In the genomic region with DNA sequence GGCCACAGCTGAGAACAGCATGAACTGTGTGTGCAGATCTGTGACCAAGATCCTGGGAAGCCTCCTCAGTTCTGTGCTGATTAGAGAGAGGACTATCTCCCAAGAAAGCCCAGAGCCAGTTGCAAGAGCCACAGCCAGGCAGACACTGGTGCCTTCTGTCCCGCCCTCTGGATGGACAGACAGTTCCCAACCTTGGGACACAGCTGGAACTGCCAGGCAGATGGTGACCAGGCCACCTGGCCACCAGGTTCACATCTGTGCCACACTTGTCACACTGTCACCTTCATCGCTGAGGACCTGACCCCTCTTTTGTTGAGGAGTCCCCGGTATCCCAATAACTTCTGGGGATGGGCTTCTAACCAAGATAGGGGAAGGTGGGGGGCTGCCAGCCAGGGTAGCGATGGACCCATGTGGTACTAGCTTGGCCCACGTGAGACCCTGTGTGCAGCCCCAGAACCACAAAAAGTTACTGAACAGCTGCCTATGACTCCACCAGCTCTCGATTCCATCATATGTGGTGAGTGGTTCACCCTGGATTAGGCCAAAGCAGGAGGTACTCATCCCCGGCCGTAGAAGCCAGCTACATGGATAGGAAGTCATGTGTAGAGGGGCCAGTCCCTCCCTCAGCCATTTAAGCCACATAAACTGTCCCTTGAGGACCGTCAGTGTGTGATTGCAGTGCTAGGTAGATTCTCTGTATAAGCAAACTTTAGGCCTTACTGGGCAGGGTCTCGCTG, we compare ENCODE assay signal across 15 mouse cellular contexts. TPM values are rescaled to one million over a fixed set of nuclear protein-coding genes. Genes with fewer than 3 reads are reported as not detected.
DNase-seq lines count a peak whose midpoint lies in the region; ATAC-seq and TF ChIP-seq lines count a peak whose summit lies in the region.
"Had no signal": no experiment of that assay in that cellular context is flagged by ENCODE, and none has a peak within 500 bp of the region (broad histone marks: within the 10 kb centered on the region; RNA-seq: fewer than 3 reads in every experiment).

No protein-coding gene starts in this region.

- intact Hi-C loops in heart, adult 2 months (cut with DNase I) = loop anchor here (2.0 to 10.0 kb wide), 2 partner anchors 29 to 305 kb away; a partner anchor contains a TSS

- DNase-seq in heart, adult 2 months = no peak
- DNase-seq in heart, embryonic 10.5 days (ENCODE audit: low spot score) = no peak
- DNase-seq in lung, postnatal 0 days (ENCODE audit: low spot score) = no peak
- DNase-seq in hindbrain, embryonic 14.5 days (ENCODE audit: low spot score) = no peak
- no peak for DNase-seq in urinary bladder, adult 2 months (ENCODE audit: low spot score)
- DNase-seq: cerebellum, postnatal 14 days; forebrain, postnatal 0 days; kidney, adult 8-10 months; retina, postnatal 1 day had no signal

- TF ChIP-seq EP300 in heart, adult 2 months (IDR thresholded peaks at IDR 0.05; ENCODE audit: insufficient read depth, low read depth, low read length) = no peak
- no peak for TF ChIP-seq EP300 in lung, postnatal 0 days (IDR thresholded peaks at IDR 0.05)

- no peaks in the 10 kb centered on the region for H3K9me3 ChIP-seq in heart, embryonic 10.5 days
- H3K9me3 ChIP-seq in lung, embryonic 15.5 days = no peaks in the 10 kb centered on the region
- no peaks in the 10 kb centered on the region for H3K9me3 ChIP-seq in lung, postnatal 0 days (ENCODE audit: low read length)
- H3K9me3 ChIP-seq in hindbrain, embryonic 14.5 days (ENCODE audit: control insufficient read depth, low read length) = no peaks in the 10 kb centered on the region
- H3K9me3 ChIP-seq: stomach, embryonic 15.5 days had no signal

- TF ChIP-seq CTCF in heart, adult 2 months (IDR thresholded peaks at IDR 0.05) = no peak
- TF ChIP-seq CTCF in lung, postnatal 0 days (IDR thresholded peaks at IDR 0.05) = no peak
- TF ChIP-seq CTCF in small intestine, adult 2 months (IDR thresholded peaks at IDR 0.05; ENCODE audit: extremely low read depth, insufficient read length, insufficient replicate concordance, low read depth, low read length) = no peak

- peaks cover 12% of the 10 kb centered on the region for H3K36me3 ChIP-seq in heart, adult 2 months (ENCODE audit: control insufficient read depth, insufficient read depth, low read length)
- H3K36me3 ChIP-seq in heart, embryonic 10.5 days = peaks cover 51% of the 10 kb centered on the region
- peaks cover 42% of the 10 kb centered on the region for H3K36me3 ChIP-seq in lung, embryonic 15.5 days
- peaks cover 13% of the 10 kb centered on the region for H3K36me3 ChIP-seq in lung, postnatal 0 days (ENCODE audit: insufficient read depth, low read length)
- H3K36me3 ChIP-seq in hindbrain, embryonic 14.5 days (replicated peaks; ENCODE audit: control insufficient read depth, insufficient read depth) = peaks cover 55% of the 10 kb centered on the region
- H3K36me3 ChIP-seq in small intestine, adult 2 months (ENCODE audit: control insufficient read depth, insufficient read depth, low read length) = peaks cover 34% of the 10 kb centered on the region

- no peak for TF ChIP-seq POLR2A in heart, adult 2 months (IDR thresholded peaks at IDR 0.05; ENCODE audit: insufficient read depth, low read depth, low read length)
- TF ChIP-seq POLR2A in small intestine, adult 2 months (IDR thresholded peaks at IDR 0.05; ENCODE audit: low read depth, low read length) = no peak

- H3K79me2 ChIP-seq in heart, adult 2 months (replicated peaks; ENCODE audit: control insufficient read depth, insufficient read depth, low read length) = peaks cover 4% of the 10 kb centered on the region

- peak overlapping the region; percentile 79 for H3K27ac ChIP-seq in heart, adult 2 months
- no peak overlapping the region for H3K27ac ChIP-seq in heart, embryonic 10.5 days
- no peak overlapping the region for H3K27ac ChIP-seq in lung, embryonic 15.5 days
- no peak overlapping the region for H3K27ac ChIP-seq in lung, postnatal 0 days (ENCODE audit: low read length)
- H3K27ac ChIP-seq in hindbrain, embryonic 14.5 days = no peak overlapping the region
- H3K27ac ChIP-seq in small intestine, adult 2 months (ENCODE audit: insufficient read depth, low read depth, low read length) = no peak overlapping the region
- H3K27ac ChIP-seq: stomach, embryonic 15.5 days had no signal

- peak overlapping the region; percentile 80 for H3K4me3 ChIP-seq in heart, adult 2 months
- H3K4me3 ChIP-seq in heart, embryonic 10.5 days = no peak overlapping the region
- no peak overlapping the region for H3K4me3 ChIP-seq in lung, embryonic 15.5 days
- no peak overlapping the region for H3K4me3 ChIP-seq in lung, postnatal 0 days (ENCODE audit: low read depth, low read length)
- no peak overlapping the region for H3K4me3 ChIP-seq in hindbrain, embryonic 14.5 days (replicated peaks; ENCODE audit: low read length)
- 0 out of 2 replicates have a peak overlapping the region, but pooled peaks have one; percentile 3 for H3K4me3 ChIP-seq in small intestine, adult 2 months (ENCODE audit: low read depth, low read length)

- H3K4me2 ChIP-seq in lung, embryonic 15.5 days = no peak overlapping the region
- no peak overlapping the region for H3K4me2 ChIP-seq in lung, postnatal 0 days (replicated peaks; ENCODE audit: low read depth, low read length)
- H3K4me2 ChIP-seq in hindbrain, embryonic 14.5 days (replicated peaks) = peak overlapping the region; percentile 21; the same call in 1 of the 2 replicates

- peak overlapping the region; percentile 51 for H3K9ac ChIP-seq in heart, adult 2 months (ENCODE audit: low read depth, low read length)
- 0 out of 2 replicates have a peak overlapping the region, but pooled peaks have one; percentile 6 for H3K9ac ChIP-seq in lung, embryonic 15.5 days
- H3K9ac ChIP-seq in lung, postnatal 0 days (replicated peaks; ENCODE audit: low read depth) = no peak overlapping the region
- H3K9ac ChIP-seq in hindbrain, embryonic 14.5 days = 0 out of 2 replicates have a peak overlapping the region, but pooled peaks have one; percentile 36
- H3K9ac ChIP-seq: forebrain, postnatal 0 days; stomach, embryonic 15.5 days had no signal

- no peaks in the 10 kb centered on the region for H3K27me3 ChIP-seq in heart, adult 2 months (ENCODE audit: control insufficient read depth, insufficient read depth, low read length)
- H3K27me3 ChIP-seq in heart, embryonic 10.5 days (ENCODE audit: insufficient read depth, poor library complexity, severe bottlenecking) = no peaks in the 10 kb centered on the region
- H3K27me3 ChIP-seq in lung, embryonic 15.5 days = no peaks in the 10 kb centered on the region
- H3K27me3 ChIP-seq in lung, postnatal 0 days (replicated peaks; ENCODE audit: insufficient read depth, low read length) = no peaks in the 10 kb centered on the region
- no peaks in the 10 kb centered on the region for H3K27me3 ChIP-seq in hindbrain, embryonic 14.5 days (ENCODE audit: control insufficient read depth, insufficient read depth, low read length)
- H3K27me3 ChIP-seq in small intestine, adult 2 months (ENCODE audit: control insufficient read depth, insufficient read depth, low read length) = no peaks in the 10 kb centered on the region
- H3K27me3 ChIP-seq: stomach, embryonic 15.5 days had no signal

- 59% methylated on average over 10 of the region's 10 CpGs for WGBS in heart, adult 2 months
- 88% methylated on average over 10 of the region's 10 CpGs for WGBS in heart, embryonic 10.5 days
- 86% methylated on average over 10 of the region's 10 CpGs for WGBS in lung, embryonic 15.5 days
- WGBS in lung, postnatal 0 days = 88% methylated on average over 10 of the region's 10 CpGs
- WGBS in hindbrain, embryonic 14.5 days = 91% methylated on average over 10 of the region's 10 CpGs
- WGBS in small intestine, adult 2 months = 77% methylated on average over 10 of the region's 10 CpGs

- no peak for ATAC-seq in lung, embryonic 15.5 days (ENCODE audit: borderline replicate concordance, extremely low read depth, low FRiP score, low TSS enrichment)
- no peak for ATAC-seq in lung, postnatal 0 days
- ATAC-seq in hindbrain, embryonic 14.5 days (ENCODE audit: low FRiP score) = no peak
- no peak for ATAC-seq in frontal cortex, adult (ENCODE audit: low TSS enrichment)
- ATAC-seq: CD4-positive, CD25-positive, alpha-beta regulatory T cell, adult 4 months; forebrain, postnatal 0 days had no signal

- H3K4me1 ChIP-seq in heart, adult 2 months (ENCODE audit: control insufficient read depth, insufficient read depth, low read length) = peaks cover 17% of the 10 kb centered on the region
- peaks cover 62% of the 10 kb centered on the region for H3K4me1 ChIP-seq in heart, embryonic 10.5 days
- peaks cover 48% of the 10 kb centered on the region for H3K4me1 ChIP-seq in lung, embryonic 15.5 days
- peaks cover 3% of the 10 kb centered on the region; the same call in 1 of the 2 replicates for H3K4me1 ChIP-seq in lung, postnatal 0 days (ENCODE audit: insufficient read depth, low read depth, low read length)
- H3K4me1 ChIP-seq in hindbrain, embryonic 14.5 days (replicated peaks; ENCODE audit: control insufficient read depth, insufficient read depth, low read length) = peaks cover 33% of the 10 kb centered on the region
- peaks cover 17% of the 10 kb centered on the region for H3K4me1 ChIP-seq in small intestine, adult 2 months (ENCODE audit: control insufficient read depth, insufficient read depth, insufficient read length, low read length)

RNA-seq across cellular contexts. Expression of a gene that starts 2.9 kb away (rescaled TPM):
- 100 to 1,000 TPM; 108 to 124 TPM for total RNA-seq in heart, adult 2 months (2021)
- polyA plus RNA-seq in heart, adult 2 months (2012; rRNA removed) = 81.5 and 104 TPM in 2 replicates
- 15.0 and 20.3 TPM in 2 replicates for polyA plus RNA-seq in heart, embryonic 10.5 days (2016; fragmentation: Nextera tagmentation; extraction: Ambion mirVana)
- polyA plus RNA-seq in lung, embryonic 15.5 days (2015; fragmentation: Nextera tagmentation; extraction: Ambion mirVana) = 11.7 and 13.3 TPM in 2 replicates
- polyA plus RNA-seq in lung, postnatal 0 days (2015; fragmentation: Nextera tagmentation; extraction: Ambion mirVana) = 8.2 and 8.4 TPM in 2 replicates
- 21.0 and 21.8 TPM in 2 replicates for polyA plus RNA-seq in hindbrain, embryonic 14.5 days (2014; fragmentation: Nextera tagmentation; extraction: Ambion mirVana)
- polyA plus RNA-seq in small intestine, adult 2 months (2012; rRNA removed) = 21.3 and 22.9 TPM in 2 replicates
- polyA plus RNA-seq in urinary bladder, adult 2 months (2012; rRNA removed) = 14.4 and 17.2 TPM in 2 replicates

RNA-seq across cellular contexts. Expression of a gene that starts 17.1 kb away (rescaled TPM):
- total RNA-seq in heart, adult 2 months (2021) = 1 to 10 TPM; 8.0 TPM
- polyA plus RNA-seq in heart, adult 2 months (2012; rRNA removed) = 16.8 and 18.0 TPM in 2 replicates
- polyA plus RNA-seq in heart, embryonic 10.5 days (2016; fragmentation: Nextera tagmentation; extraction: Ambion mirVana) = 6.8 and 9.5 TPM in 2 replicates
- 4.2 and 4.6 TPM in 2 replicates for polyA plus RNA-seq in lung, embryonic 15.5 days (2015; fragmentation: Nextera tagmentation; extraction: Ambion mirVana)
- polyA plus RNA-seq in lung, postnatal 0 days (2015; fragmentation: Nextera tagmentation; extraction: Ambion mirVana) = 3.5 and 4.1 TPM in 2 replicates
- 1.4 and 1.5 TPM in 2 replicates for polyA plus RNA-seq in hindbrain, embryonic 14.5 days (2014; fragmentation: Nextera tagmentation; extraction: Ambion mirVana)
- polyA plus RNA-seq in small intestine, adult 2 months (2012; rRNA removed) = 39.7 and 96.6 TPM in 2 replicates
- polyA plus RNA-seq in urinary bladder, adult 2 months (2012; rRNA removed) = 8.7 and 10.0 TPM in 2 replicates

RNA-seq across cellular contexts. Expression of a gene that starts 33.2 kb away (rescaled TPM):
- total RNA-seq in heart, adult 2 months (2021) = 100 to 1,000 TPM; 160 to 221 TPM
- 65.6 and 66.2 TPM in 2 replicates for polyA plus RNA-seq in heart, adult 2 months (2012; rRNA removed)
- 81.7 and 93.2 TPM in 2 replicates for polyA plus RNA-seq in heart, embryonic 10.5 days (2016; fragmentation: Nextera tagmentation; extraction: Ambion mirVana)
- 82.4 and 82.5 TPM in 2 replicates for polyA plus RNA-seq in lung, embryonic 15.5 days (2015; fragmentation: Nextera tagmentation; extraction: Ambion mirVana)
- polyA plus RNA-seq in lung, postnatal 0 days (2015; fragmentation: Nextera tagmentation; extraction: Ambion mirVana) = 95.3 and 99.3 TPM in 2 replicates
- 13.9 and 16.4 TPM in 2 replicates for polyA plus RNA-seq in hindbrain, embryonic 14.5 days (2014; fragmentation: Nextera tagmentation; extraction: Ambion mirVana)
- 137 and 299 TPM in 2 replicates for polyA plus RNA-seq in small intestine, adult 2 months (2012; rRNA removed)
- 34.6 and 43.6 TPM in 2 replicates for polyA plus RNA-seq in urinary bladder, adult 2 months (2012; rRNA removed)

RNA-seq across cellular contexts. Expression of a gene that starts 40.6 kb away (rescaled TPM):
- not detected for total RNA-seq in heart, adult 2 months (2021)
- 0.32 TPM in 1 of 2 replicates, not detected in the other for polyA plus RNA-seq in heart, adult 2 months (2012; rRNA removed)
- polyA plus RNA-seq in heart, embryonic 10.5 days (2016; fragmentation: Nextera tagmentation; extraction: Ambion mirVana) = not detected in 2 replicates
- not detected in 2 replicates for polyA plus RNA-seq in lung, embryonic 15.5 days (2015; fragmentation: Nextera tagmentation; extraction: Ambion mirVana)
- not detected in 2 replicates for polyA plus RNA-seq in lung, postnatal 0 days (2015; fragmentation: Nextera tagmentation; extraction: Ambion mirVana)
- polyA plus RNA-seq in hindbrain, embryonic 14.5 days (2014; fragmentation: Nextera tagmentation; extraction: Ambion mirVana) = not detected in 2 replicates
- not detected in 2 replicates for polyA plus RNA-seq in small intestine, adult 2 months (2012; rRNA removed)
- polyA plus RNA-seq in urinary bladder, adult 2 months (2012; rRNA removed) = not detected in 2 replicates
- total RNA-seq: forebrain, postnatal 0 days; megakaryocyte progenitor cell, adult 5-6 weeks had no signal
- polyA plus RNA-seq: CD4-positive, CD25-positive, alpha-beta regulatory T cell, adult 4 months; forebrain, postnatal 0 days; stomach, embryonic 15.5 days had no signal

RNA-seq across cellular contexts. Expression of a gene that starts 40.8 kb away (rescaled TPM):
- total RNA-seq in heart, adult 2 months (2021) = 10 to 100 TPM; 40.4 to 41.4 TPM
- 38.6 and 43.4 TPM in 2 replicates for polyA plus RNA-seq in heart, adult 2 months (2012; rRNA removed)
- 31.0 and 34.3 TPM in 2 replicates for polyA plus RNA-seq in heart, embryonic 10.5 days (2016; fragmentation: Nextera tagmentation; extraction: Ambion mirVana)
- 37.1 and 37.6 TPM in 2 replicates for polyA plus RNA-seq in lung, embryonic 15.5 days (2015; fragmentation: Nextera tagmentation; extraction: Ambion mirVana)
- 25.7 and 30.3 TPM in 2 replicates for polyA plus RNA-seq in lung, postnatal 0 days (2015; fragmentation: Nextera tagmentation; extraction: Ambion mirVana)
- 23.4 and 26.2 TPM in 2 replicates for polyA plus RNA-seq in hindbrain, embryonic 14.5 days (2014; fragmentation: Nextera tagmentation; extraction: Ambion mirVana)
- polyA plus RNA-seq in small intestine, adult 2 months (2012; rRNA removed) = 27.4 and 39.4 TPM in 2 replicates
- 24.1 and 24.8 TPM in 2 replicates for polyA plus RNA-seq in urinary bladder, adult 2 months (2012; rRNA removed)

Comparison
In these comparisons a context has a peak if more than half of its experiments do, and no peak if none do; other contexts are left out.
1. H3K4me3 ChIP-seq: peak in heart, adult 2 months (single experiment) and small intestine, adult 2 months (single experiment); none in heart, embryonic 10.5 days (single experiment), lung, embryonic 15.5 days (single experiment), lung, postnatal 0 days (single experiment) and hindbrain, embryonic 14.5 days (single experiment).